Mouse (Mus musculus): ENCODE measurements around the gene Fgd2.
"Not testable (repeated sequence)": the region's sequence is repeated elsewhere in the genome, so short reads cannot be mapped to it uniquely, and the experiment has no call there.

Fgd2 gene

DNA sequence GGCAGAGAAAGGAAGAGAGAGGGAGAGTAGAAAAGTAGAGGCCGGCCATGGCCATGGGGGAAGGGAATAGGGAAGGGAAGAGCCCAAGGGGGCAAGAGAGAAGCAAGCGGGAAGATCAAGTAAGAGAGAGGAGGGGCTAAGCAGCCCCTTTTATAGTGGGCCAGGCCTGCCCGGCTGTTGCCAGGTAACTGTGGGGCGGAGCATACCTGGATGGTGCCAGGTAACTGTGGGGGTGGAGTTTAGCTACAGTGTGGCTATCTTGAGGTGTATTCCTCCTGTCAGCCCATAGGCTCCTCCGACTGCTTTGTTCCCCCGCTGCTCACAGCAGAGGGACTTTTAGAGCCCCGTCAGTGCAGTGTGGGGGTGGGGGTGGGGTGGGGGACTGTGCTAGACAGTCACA, 8.0 kb downstream of the Fgd2 start:
- no peak for DNase-seq

GRCm38 (mm10) chr17:29370984-29371723, 10.4 kb downstream of the Fgd2 start:
- peak; percentile 93 for DNase-seq

DNA sequence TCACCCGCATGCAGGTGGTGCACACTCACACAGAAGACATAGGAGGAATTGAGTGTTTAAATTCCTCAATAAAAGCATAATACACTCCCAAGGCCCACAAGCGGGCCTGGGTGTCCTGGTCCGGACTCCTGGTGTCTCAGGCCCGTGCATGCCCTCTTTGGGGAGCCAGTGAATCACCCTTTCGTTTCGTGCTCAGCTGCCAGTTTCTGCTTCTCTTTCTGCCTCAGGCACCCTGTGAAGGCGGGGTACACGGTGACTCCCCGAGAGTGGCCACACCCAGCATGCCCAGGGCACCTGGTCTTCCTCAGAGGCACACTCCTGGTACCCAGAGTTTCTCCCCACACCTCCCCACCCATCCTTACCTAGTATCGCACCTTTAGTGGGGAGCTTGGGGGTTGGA, 15.2 kb downstream of the Fgd2 start:
- no peak for DNase-seq

GRCm38 (mm10) chr17:29378056-29378455, 17.3 kb downstream of the Fgd2 start:
- DNase-seq: no peak

DNA sequence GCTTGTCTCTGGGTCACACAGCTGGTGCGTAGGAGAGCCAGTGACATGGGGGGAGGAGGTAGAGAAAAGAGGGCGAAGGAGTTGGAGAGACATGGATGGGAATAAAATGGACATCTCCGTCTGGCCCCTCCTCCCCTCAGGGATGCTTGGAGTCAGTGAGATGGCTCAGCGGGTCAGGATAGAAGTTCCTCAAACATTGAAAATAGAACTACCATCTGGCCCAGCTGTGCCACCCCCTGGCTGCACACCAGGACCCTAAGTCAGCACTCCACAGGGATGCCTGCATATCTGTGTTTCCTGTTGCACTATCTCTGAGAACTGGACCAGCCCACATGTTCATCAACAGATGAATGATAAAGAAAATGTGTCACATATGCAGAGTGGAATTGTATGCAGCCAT, 19.5 kb downstream of the Fgd2 start:
- no peak for DNase-seq

GRCm38 (mm10) chr17:29381472-29381871, 20.8 kb downstream of the Fgd2 start:
- DNase-seq: peak; percentile 76

- no peak for DNase-seq
Measured at GRCm38 (mm10) chr17:29382417-29382816, 21.7 kb downstream of the Fgd2 start.

- DNase-seq: no peak
Measured at GRCm38 (mm10) chr17:29383923-29384322, 23.2 kb downstream of the Fgd2 start.

- DNase-seq: no peak
Measured at GRCm38 (mm10) chr17:29384850-29385438, 24.2 kb downstream of the Fgd2 start.

DNA sequence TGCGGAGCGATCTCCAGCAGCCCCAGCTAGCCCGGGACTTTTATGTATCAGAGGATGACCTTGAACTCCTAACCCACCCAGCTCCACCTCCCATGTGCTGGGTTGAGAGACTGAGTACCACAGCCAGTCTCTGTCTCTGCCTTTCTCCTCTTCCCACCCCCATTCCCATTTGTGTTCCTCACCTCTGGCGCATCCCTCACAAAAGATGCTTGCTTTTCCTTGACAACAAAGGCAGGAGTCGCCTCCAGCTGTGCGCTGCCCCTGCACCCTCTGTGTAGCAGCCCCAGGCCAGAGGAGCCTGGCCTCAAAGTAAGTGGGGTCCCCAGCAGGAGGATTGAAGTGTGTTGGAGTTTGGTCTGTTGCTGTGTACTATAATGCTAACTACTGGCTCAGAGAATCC, 25.0 kb downstream of the Fgd2 start:
- no peak for DNase-seq

- DNase-seq: no peak
Measured at GRCm38 (mm10) chr17:29388978-29389377, 28.3 kb downstream of the Fgd2 start.

DNA sequence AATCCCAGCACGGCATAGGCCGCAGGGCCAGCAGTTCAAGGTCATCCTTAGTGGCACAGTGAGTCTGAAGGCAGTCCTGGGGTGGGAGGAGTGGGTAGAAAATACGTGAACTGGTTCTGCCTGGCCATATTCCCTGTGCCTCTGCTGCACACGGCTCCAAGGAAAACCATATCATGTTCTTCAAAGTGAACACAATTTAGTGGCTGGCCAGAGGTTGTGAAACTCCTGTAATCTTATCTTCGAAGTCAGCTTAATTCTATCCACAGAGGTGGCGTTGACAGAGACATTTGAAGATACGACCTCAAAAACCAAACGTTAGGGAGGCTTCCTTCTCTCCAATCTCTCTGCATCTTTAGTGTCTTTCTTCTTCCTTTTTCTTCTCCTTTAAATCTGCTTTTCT, 30.6 kb downstream of the Fgd2 start:
- DNase-seq: no peak

DNA sequence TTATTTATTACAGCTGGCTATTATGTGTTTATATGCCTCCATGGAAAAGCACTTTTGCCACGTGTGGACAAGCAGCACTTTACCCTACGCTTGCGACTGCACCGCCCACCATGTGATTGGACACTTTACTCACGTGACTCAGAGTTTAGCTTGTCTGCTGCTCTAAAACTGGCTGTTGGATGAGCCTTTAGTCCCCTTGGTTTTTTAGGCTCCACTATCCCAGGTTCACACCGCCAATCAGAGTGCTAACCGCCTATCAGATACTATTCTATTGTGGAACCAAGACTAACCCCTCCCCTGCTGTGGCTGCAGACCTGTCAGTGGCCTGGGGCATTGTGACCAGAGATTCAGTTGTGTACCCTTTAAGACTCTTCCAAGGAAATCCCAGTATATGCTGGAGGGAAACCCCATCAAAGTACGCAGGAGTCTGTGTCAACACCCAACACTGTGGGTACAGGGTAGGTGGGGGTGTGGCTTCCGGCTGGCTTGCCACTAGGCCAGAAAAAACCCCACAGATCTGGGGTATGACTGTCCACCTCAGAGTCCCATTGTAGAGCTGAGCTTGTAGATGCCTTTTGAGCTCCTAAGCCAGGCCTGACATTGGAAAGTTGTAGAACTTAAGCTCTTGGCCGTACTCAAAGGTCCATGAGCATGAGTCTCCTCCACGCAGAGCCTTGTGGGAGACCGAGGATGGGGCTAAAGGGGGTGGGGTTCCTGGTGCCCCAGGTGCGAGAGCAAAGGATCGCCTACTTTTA, 32.8 kb downstream of the Fgd2 start:
- peak; percentile 66 for DNase-seq

DNA sequence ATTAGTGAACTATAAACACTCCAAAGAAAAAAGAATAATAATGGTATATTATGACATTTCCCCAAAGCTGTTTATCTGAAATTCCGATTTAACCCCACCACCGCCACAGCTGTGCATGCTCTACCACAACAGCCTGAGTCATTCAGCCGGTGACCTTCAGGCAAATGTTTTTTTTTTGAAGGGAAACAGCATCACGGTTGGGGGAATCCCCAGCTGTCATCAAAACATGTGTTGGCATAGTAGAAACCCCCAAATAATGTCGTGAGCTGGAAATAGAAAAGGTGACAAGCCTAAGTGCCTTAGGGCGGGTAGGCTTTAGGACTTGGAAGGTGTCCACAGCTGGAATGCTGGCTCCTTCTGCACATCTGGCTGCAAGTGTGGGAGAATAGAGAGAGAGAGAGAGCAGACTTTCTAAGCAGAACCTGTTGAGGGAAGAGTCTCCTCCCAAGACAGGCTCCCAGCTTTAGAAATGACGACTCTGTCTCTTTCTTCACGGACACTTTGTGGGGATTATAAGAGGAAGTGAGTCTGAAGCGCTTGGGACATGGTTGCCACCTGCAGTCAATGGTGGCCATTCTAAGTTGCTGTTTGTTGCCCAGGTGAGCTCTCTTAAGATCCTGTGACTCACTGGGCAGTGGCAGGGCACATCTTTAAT, 33.5 kb downstream of the Fgd2 start:
- DNase-seq: peak; percentile 63

DNA sequence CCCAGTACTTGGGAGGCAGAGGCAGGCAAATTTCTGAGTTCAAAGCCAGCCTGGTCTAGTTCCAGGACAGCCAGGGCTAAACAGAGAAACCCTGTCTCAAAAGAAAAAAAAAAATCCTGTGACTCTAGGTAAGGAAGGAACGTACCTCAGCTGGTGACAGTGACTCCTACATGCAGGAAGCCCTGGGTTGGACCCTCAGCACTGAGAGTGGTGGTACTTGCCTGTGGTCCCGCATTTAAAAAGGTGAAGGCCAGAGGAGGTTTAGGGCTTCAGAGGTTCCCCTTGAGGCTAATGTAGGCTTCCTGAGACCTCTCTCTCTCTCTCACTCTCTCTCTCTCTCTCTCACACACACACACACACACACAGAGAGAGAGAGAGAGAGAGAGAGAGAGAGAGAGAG, 34.0 kb downstream of the Fgd2 start:
- not testable (repeated sequence) for DNase-seq

GRCm38 (mm10) chr17:29395381-29395780, 34.7 kb downstream of the Fgd2 start:
- peak; percentile 61 for DNase-seq

DNA sequence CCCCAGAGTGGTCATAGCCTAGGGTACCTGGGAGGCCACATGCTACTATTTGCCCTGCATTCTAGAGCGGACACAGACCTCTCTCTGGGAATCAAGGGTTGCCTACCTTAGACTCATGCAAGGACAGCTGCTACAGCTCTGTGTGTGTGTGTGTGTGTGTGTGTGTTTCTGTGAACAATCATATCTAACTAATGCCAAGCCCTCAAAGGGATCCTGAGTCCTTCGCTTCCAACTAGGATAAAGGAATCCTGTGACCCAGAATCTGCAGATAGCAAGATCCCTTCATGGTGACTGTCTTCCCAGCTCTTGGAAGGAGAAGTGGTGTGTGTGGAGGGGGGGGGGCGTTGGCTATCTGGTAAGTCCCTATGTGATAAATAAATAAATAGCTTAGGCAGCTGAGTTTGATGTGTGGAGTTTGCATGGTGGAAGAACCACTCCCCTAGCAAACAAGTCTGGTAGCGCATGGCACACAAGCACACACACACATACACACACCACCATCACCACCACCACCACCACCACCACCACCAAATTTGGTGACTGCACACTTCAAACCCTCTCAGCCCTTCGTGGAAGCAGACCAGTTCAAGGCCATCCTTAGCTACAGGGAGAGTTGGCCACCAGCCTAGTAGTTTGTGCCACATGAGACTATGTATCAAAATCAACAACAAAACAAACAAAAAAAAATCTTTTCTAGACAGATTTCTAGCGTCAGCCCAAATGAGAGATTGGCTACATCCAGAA, 35.5 kb downstream of the Fgd2 start:
- DNase-seq: no peak

- DNase-seq: peak; percentile 81
Measured at GRCm38 (mm10) chr17:29396821-29397242, 36.1 kb downstream of the Fgd2 start.

DNA sequence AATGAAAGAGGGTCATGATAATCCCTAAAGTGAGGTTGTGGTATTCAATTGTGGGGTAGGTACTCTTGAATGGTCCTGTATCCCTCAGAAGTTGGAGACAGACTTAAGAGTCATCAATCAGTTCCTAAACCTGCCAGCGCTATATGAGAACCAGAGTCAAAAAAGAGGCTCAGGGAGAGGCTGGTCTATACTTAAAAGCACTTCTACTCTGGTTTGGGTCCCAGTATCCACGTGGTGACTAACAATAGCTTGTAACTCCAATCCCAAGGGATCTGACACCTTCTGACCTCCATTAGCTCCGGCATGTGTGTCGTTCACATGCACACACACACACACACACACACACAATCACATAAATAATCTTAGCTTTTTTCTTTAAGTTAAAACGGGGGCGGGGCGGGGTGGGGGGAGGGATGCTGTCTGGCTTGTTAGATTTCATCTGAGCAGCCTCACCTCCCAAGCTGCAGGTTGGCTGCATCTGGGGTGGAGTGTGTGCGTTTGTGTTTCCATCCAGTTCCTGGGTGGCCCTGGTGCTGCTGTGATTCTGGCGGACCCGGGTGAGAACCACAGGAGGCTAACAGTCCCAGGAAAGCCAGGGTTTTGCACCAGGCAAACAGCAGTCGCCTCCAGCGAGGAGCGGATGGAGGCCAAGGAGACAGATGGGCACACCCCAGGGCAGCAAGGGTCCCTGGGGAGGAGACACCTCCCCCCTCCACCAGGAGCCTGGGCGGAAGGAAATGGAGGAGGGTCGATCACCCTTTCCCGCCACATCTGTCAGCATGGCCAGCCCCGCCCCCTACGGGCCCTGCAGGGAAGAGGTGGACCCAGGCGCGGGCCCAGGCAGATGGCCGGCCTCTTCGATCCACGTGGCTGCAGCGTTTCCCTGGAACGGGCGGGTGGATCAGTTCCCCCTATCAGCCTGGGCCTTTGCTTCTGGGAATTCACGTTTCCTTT, 37.0 kb downstream of the Fgd2 start:
- peak; percentile 73 for DNase-seq

GRCm38 (mm10) chr17:29398434-29399026, 37.8 kb downstream of the Fgd2 start:
- DNase-seq: no peak

Measured in thymus, postnatal 14 days (tissue).